Mouse (Mus musculus): ENCODE data around the gene Olfr1457. TPM values are rescaled to one million over a fixed set of nuclear protein-coding genes. Genes with fewer than 3 reads are reported as not detected.

Olfr1457 gene
- not detected in 4 replicates for total RNA-seq (2023; ENCODE audit: inconsistent age)

DNA sequence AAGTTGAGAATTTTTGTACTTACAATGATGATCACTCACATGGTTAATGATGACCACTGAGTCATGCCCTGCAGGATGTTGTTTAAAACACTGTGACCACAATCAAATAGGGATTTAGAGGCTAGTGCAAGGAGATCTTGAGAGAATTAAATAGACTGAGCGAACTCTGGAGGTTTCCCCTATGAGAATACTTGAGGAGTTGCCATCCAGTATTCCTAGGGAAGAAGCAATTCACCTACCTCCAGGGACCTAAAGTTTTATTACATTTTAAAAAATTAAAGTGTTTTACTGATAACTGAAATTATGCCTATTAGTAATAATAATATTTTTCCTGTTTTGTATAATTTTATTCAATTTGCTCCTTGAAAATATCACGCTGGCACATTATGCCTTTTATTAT is at the start of gene Olfr1457:
TSS of gene Olfr1457 (minus strand) at position 101 of the 400 bp plus-strand sequence.

DNA sequence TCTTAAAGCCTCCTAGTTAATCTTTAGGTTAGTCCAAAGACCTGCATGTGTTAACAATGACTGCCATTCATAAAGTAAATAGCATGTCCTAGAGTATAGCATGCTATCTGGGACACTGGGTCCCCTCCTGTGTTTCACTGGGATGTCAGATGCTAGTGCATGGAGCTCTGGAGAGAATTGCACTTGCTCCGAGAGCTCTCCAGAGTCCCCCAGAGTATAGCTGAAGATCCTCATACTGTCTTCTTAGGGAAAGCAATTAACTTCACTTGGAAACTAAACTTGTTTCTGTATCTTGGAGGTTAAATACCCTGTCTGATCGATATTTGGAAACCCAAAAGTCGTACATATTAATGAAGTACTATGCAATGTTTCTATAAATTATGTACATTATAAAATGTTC is 9.0 kb upstream of the Olfr1457 start, which contains the start of gene Olfr1458:
TSS of gene Olfr1458 (minus strand) at position 101 of the 400 bp plus-strand sequence.

GRCm38 (mm10) chr19:13060310-13060709 is 37.4 kb downstream of the Olfr1457 start, which contains the start of gene Olfr1454:
Gene Olfr1454 (plus strand): TSS chr19:13060610.

Other genes with a start within 250 kb of the Olfr1457 start
- 0.61 to 1.3 TPM (median 0.63 TPM) in 4 replicates for gene Olfr1444, start 240.6 kb downstream of the Olfr1457 start, total RNA-seq (2023; ENCODE audit: inconsistent age)
- gene Olfr1445, start 214.0 kb downstream of the Olfr1457 start, total RNA-seq (2023; ENCODE audit: inconsistent age), result not detected in 4 replicates
- not detected in 4 replicates for gene Olfr1446, start 204.4 kb downstream of the Olfr1457 start, total RNA-seq (2023; ENCODE audit: inconsistent age)
- gene Olfr1447, start 194.1 kb downstream of the Olfr1457 start, total RNA-seq (2023; ENCODE audit: inconsistent age), result not detected in 4 replicates
- not detected in 4 replicates for gene Olfr1448, start 173.5 kb downstream of the Olfr1457 start, total RNA-seq (2023; ENCODE audit: inconsistent age)
- gene Olfr1449, start 167.1 kb downstream of the Olfr1457 start, total RNA-seq (2023; ENCODE audit: inconsistent age), result not detected in 4 replicates
- gene Olfr1450, start 147.6 kb downstream of the Olfr1457 start, total RNA-seq (2023; ENCODE audit: inconsistent age), result not detected in 4 replicates
- gene Olfr1451, start 102.9 kb downstream of the Olfr1457 start, total RNA-seq (2023; ENCODE audit: inconsistent age), result not detected in 4 replicates
- gene Olfr1453, start 69.6 kb downstream of the Olfr1457 start, total RNA-seq (2023; ENCODE audit: inconsistent age), result not detected in 4 replicates
- not detected in 4 replicates for gene Olfr1454, start 37.3 kb downstream of the Olfr1457 start, total RNA-seq (2023; ENCODE audit: inconsistent age)
- not detected in 4 replicates for gene Olfr1458, start 8.9 kb upstream of the Olfr1457 start, total RNA-seq (2023; ENCODE audit: inconsistent age)
- 0.09 TPM in 2 of 4 replicates, not detected in the others for gene Olfr1459, start 51.7 kb upstream of the Olfr1457 start, total RNA-seq (2023; ENCODE audit: inconsistent age)
- gene Olfr1461, start 65.1 kb upstream of the Olfr1457 start, total RNA-seq (2023; ENCODE audit: inconsistent age), result not detected in 4 replicates
- gene Olfr1462, start 87.8 kb upstream of the Olfr1457 start, total RNA-seq (2023; ENCODE audit: inconsistent age), result not detected in 4 replicates
- not detected in 4 replicates for gene Olfr1463, start 133.4 kb upstream of the Olfr1457 start, total RNA-seq (2023; ENCODE audit: inconsistent age)
- not detected in 4 replicates for gene Olfr1465, start 217.7 kb upstream of the Olfr1457 start, total RNA-seq (2023; ENCODE audit: inconsistent age)
- not detected in 4 replicates for gene Olfr1466, start 241.0 kb upstream of the Olfr1457 start, total RNA-seq (2023; ENCODE audit: inconsistent age)